Mouse (Mus musculus) lung, adult 2 months (tissue): ENCODE results near the gene Tmem19.

Experiments
- CTCF ChIP-seq: fragments of 200-500 bp; IDR thresholded peaks from 2 replicates; pipeline ENCODE4 v1.5.1; 2011; ENCODE audit warnings: mild to moderate bottlenecking, low read length, control low read depth; ENCODE audit not compliant: insufficient read depth
- POLR2A ChIP-seq: fragments of 200-500 bp; IDR thresholded peaks from 2 replicates; pipeline ENCODE4 v1.6.1; 2011; ENCODE audit warnings: low read depth, mild to moderate bottlenecking, control low read depth, low read length, borderline replicate concordance; ENCODE audit errors: extremely low read depth

DNA sequence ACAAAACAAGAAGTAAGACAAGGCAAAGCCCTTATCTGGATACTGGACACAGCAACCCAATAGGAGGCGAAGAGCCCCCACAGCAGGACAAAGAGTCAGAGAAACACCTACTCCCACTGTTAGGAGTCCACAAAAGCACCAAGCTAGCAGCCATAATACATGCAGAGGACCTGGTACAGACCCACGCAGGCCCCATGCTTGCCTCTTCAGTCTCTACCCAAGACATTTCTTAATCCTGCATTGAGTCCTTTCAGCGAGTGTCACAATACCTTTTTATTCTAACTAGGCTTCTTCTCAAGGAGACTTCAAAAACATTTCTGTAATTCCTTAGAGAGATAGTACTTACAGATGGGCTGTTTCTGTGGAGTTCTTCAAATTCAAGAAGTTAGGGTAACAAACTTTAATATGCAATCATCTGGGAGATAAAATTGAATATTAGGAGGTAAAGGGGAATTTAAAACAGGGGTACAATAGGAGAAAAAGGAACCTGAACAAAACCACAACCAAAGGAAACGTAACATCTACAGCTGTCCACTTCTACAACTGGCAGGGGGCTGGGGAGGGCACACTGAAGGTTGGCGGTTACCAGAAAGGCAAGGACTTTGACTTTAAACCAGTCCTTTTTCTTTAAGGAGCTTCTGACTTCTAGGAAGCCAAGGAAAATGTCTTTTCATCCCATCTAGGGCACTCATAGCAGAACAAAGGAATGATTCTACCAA is 40.8 kb downstream of the Tmem19 start:
- TF ChIP-seq POLR2A (no peak), CTCF (no peak)
